Mouse (Mus musculus) lung, adult 2 months (tissue): Measurements from ENCODE around the gene Depdc1b. TPM values are rescaled to one million over a fixed set of nuclear protein-coding genes. Genes with fewer than 3 reads are reported as not detected.

Experiments used
- DNase-seq: peaks from one replicate; pipeline ENCODE4 v3.0.0; 2022
- H3K4me1 ChIP-seq: fragments of 200-500 bp; 2 replicates; pipeline ENCODE4 v1.6.1; 2011; ENCODE audit warnings: low read length; ENCODE audit not compliant: control insufficient read depth, insufficient read depth
- H3K4me3 ChIP-seq: fragments of 200-500 bp; replicated peaks from 2 replicates; pipeline ENCODE3; 2011; ENCODE audit warnings: low read depth, mild to moderate bottlenecking, control low read depth, low read length; ENCODE audit errors: extremely low read depth
- CTCF ChIP-seq: fragments of 200-500 bp; IDR thresholded peaks from 2 replicates; pipeline ENCODE4 v1.5.1; 2011; ENCODE audit warnings: mild to moderate bottlenecking, low read length, control low read depth; ENCODE audit not compliant: insufficient read depth
- POLR2A ChIP-seq: fragments of 200-500 bp; IDR thresholded peaks from 2 replicates; pipeline ENCODE4 v1.6.1; 2011; ENCODE audit warnings: low read depth, mild to moderate bottlenecking, control low read depth, low read length, borderline replicate concordance; ENCODE audit errors: extremely low read depth
- WGBS: fragments of 180-500 bp; shearing (Covaris S2); methylation state at CpG from one replicate; pipeline ENCODE4 v1.1.7; 2018; 5-methylcytosine and 5-hydroxymethylcytosine counted together
- polyA plus RNA-seq: library from polyadenylated mRNA; depleted of rRNA; stranded (reverse); fragments of >200 nt; gene quantifications from 2 replicates; pipeline ENCODE4 v1.2.3, GENCODE M21; 2012

Gene Depdc1b
- polyA plus RNA-seq, 1 experiment = 0.37 TPM

DNA sequence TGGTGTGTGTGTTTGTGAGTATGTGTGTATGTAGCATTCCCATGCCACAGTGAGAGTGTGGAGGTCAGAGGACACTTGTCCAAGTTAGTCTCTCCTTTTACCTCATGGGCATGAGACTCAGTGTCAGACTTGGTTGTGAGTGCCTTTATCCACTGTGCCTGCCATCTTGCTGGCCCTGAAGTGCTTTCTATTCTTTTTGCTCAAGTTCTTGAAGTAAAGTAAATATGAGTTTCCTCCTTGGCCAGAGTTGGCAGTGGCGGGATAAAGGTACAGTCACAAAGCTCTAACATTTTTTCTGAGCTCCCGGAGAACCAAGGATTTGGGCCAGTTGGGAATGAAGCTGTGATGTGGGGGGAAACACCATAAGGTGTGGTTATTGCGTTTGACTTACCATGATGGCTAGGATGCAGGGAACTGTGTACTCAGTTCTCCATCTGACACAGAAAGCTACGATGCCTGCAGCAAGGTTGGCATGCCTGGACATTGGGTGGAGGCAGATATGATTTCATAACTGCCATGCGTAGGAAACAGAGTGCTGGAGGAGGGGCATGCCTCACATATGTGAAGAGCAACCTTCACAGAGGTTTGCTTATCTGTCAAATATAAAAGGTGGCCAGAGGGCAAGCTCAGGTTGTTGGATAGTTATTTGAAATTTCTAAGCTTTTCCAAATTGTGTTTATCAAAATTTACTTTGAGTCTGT, 54.3 kb downstream of the Depdc1b start:
- H3K4me1 ChIP-seq = 0 out of 2 replicates have a peak, but pooled peaks cover 2% of the 10 kb centered on the region
- 51% methylated on average over 5 of the region's 5 CpGs for WGBS
- peak; percentile 25 for DNase-seq
- H3K4me3 ChIP-seq = no peak overlapping the region
- no peak for TF ChIP-seq CTCF
- no peak for TF ChIP-seq POLR2A

DNA sequence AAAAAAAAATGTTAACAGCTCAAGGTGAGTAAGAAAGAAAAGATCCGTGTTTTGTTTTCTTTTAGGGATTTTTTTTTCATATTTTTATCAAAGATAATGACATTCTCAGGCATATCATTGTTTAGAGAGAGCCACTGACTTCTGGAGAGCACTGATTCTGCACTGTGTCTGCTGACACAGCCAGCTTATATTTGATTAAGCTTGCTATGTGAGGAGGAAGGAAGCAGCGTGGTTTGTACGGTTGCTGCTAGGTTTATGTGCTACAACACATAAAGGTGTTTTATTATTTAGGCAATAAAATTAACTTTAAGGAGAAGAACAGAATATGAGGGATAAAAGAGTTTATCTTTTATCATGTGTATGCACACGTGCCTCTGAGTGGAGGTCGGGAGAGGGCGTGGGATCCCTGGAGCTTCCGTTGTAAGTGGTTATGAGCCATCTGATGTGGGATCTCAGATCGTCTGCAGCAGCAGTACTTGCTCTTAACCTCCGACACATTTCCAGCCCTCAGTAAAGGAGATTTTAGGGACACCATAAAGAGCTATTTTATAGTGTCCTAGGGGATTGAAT, 55.3 kb downstream of the Depdc1b start:
- DNase-seq = no peak
- TF ChIP-seq POLR2A (no peak), CTCF (no peak)
- 0 out of 2 replicates have a peak, but pooled peaks cover 2% of the 10 kb centered on the region for H3K4me1 ChIP-seq
- WGBS = 66% methylated on average over 9 of the region's 9 CpGs
- H3K4me3 ChIP-seq = no peak overlapping the region

DNA sequence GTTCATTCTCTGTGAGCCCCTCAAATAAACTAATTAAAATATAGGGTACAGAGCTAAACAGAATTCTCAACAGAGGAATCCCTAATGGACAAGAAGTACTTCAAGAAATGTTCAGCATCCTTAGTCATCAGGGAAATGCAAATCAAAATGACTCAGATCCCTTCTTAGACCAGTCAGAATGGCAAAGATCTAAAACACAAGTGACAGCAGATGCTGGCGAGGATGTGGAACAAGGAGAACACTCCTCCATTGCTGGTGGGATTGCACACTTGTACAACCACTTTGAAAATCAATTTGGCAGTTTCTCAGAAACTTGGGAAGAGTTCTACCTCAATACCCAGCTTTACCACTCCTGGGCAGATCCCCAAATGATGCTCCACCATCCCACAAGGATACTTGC, 57.1 kb downstream of the Depdc1b start:
- TF ChIP-seq POLR2A (no peak), CTCF (no peak)
- 0 out of 2 replicates have a peak, but pooled peaks cover 2% of the 10 kb centered on the region for H3K4me1 ChIP-seq
- 91% methylated on average over 1 of the region's 1 CpGs for WGBS

DNA sequence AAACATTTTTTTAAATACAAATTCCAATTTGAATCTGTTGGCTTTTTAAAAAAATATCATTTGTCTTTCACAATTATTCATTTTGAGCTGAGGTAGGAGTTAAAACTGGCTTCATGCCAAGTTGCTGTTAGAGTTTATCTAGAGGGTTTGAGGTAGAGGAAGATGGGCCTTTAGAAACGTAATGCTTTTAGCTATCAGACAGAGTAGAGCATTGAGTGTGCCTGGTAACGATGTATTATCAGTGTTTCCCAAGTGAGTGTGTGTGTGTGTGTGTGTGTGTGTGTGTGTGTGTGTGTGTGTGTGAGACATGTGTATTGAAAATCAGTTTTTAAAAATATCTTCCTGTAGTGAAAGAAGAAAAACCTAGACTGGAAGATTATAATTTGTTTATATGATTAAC, 60.5 kb downstream of the Depdc1b start:
- 59% methylated on average over 2 of the region's 2 CpGs for WGBS
- Histone ChIP-seq H3K4me1 (no peaks in the 10 kb centered on the region), H3K4me3 (no peak overlapping the region)
- TF ChIP-seq CTCF (no peak), POLR2A (no peak)
- DNase-seq = no peak

More for the DNA sequence above, 57.1 kb downstream of the Depdc1b start:
- DNase-seq = no peak
- H3K4me3 ChIP-seq = no peak overlapping the region

DNA sequence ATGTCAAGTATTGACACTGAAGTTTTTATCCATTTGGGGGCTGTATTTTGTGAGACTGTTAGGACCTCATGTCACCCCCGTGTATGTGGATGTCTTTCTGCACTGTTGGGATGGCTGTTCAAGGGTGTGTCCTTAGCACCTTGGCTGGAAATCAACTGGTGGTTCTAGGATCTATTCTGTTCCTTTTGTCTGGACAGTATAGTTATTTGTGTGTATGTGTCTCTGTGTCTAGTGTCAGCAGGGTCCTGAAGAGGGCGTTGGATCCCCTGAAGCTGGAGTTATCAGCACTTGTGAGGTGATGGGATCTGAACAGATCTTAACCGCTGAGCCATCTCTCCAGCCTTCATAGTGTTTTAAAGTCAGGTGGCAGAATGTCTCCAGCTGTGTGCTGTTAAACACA, 65.0 kb downstream of the Depdc1b start:
- no peak for DNase-seq
- TF ChIP-seq POLR2A (no peak), CTCF (no peak)
- no peak overlapping the region for H3K4me3 ChIP-seq
- H3K4me1 ChIP-seq = no peaks in the 10 kb centered on the region
- 79% methylated on average over 3 of the region's 3 CpGs for WGBS

DNA sequence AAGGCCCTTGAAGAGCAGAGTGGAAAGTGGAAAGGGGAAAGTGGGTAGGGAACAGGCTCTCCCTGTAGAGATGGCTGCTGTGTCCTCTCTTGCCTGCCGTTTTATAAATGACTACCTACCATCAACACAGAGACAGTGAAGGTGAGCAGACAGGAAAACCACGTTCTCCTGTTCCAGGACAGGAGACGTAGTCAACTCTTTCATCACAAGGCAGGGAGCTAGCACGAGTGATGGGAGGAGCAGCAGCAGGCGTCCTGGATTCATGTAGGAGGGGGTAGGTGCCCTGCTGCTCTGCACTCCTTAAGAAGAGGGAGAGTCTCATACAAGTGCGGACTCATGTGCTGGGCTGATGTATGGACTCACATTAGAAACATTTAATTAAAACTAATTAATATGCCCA, 66.9 kb downstream of the Depdc1b start:
- WGBS = 85% methylated on average over 6 of the region's 6 CpGs
- DNase-seq = no peak
- no peaks in the 10 kb centered on the region for H3K4me1 ChIP-seq
- TF ChIP-seq CTCF = no peak
- TF ChIP-seq POLR2A = no peak
- H3K4me3 ChIP-seq = no peak overlapping the region

DNA sequence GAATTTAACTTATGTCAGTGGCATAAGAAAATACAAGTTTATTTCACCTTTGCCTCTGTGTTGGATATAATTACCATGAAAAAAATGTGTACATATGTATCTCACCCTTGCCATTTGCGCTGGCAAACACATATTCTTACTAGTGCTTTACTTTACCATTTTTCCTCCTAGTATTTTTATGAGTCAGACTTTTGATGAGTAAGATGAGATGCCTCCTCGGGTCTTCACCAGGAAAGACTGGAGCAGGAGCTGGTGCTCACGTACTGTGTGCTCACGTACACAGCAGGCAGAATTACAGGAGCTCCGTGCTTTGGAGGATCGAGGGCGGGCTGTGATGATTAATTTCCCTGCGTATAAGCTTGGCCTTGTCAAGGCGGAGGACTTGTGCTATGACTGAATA, 69.9 kb downstream of the Depdc1b start:
- no peak overlapping the region for H3K4me3 ChIP-seq
- H3K4me1 ChIP-seq = no peaks in the 10 kb centered on the region
- DNase-seq = no peak
- TF ChIP-seq POLR2A = no peak
- no peak for TF ChIP-seq CTCF
- 84% methylated on average over 9 of the region's 9 CpGs for WGBS

DNA sequence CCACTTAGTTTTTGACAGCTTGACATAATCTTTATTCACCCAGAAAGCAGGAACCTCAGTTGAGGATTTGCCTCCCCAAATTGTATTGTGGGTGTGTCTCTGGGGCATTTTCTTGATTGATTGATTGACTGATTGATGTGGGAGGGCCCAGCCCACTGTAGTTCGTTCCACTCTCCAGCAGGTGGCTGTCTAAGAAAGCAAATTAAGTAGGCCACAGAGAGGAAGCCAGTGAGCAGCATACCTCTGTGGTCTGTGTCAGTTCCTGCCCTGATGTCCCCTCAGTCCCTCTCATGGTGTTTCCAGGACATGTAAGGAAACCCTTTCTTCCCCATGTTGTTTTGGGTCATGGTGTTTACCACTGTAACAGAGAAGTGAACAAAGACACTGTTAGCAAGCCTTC, 74.4 kb downstream of the Depdc1b start:
- TF ChIP-seq POLR2A (no peak), CTCF (peak; percentile 75)
- Histone ChIP-seq H3K4me1 (no peaks in the 10 kb centered on the region), H3K4me3 (no peak overlapping the region)
- peak; percentile 33 for DNase-seq
- WGBS = 22% methylated on average over 1 of the region's 1 CpGs

DNA sequence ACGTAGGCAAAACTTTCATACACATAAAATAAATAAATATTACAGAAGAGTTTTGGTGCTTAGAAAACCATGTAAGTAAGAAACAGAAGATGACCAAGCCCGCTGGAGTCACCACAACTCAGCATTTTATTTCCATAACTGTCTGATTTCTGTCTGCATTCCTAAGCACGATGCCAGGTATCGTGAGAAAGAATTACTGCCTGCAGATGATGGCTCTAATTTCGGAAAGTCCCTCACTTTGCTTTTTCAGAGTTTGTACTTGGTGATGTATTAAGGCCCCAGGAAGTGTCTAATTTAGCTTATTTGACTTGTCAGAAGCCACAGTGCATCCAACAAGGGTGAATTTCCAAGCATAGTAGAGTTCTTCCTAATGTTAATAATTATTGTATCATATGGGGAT, 87.1 kb downstream of the Depdc1b start:
- no peak for DNase-seq
- no peak for TF ChIP-seq POLR2A
- TF ChIP-seq CTCF = no peak
- Histone ChIP-seq H3K4me1 (no peaks in the 10 kb centered on the region), H3K4me3 (no peak overlapping the region)
- 89% methylated on average over 5 of the region's 5 CpGs for WGBS

DNA sequence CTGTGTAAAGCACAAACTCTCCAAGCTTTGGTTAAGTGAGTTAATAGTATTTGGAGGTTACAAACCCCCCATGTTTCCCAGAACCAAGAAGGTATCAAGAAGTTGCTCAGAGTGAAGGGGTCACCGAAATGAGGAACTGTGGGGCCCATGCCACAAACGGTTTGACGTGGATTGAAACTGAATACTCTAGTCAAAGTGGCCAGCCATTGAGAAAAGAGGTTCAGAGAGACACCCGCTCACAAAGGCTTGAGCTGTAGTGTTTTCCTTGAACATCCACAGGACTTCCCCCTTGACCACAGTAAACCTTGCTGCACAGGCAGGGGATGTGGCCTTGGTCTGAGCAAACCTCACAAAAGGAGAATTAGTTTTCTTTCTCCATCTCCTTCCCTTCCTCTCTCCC, 88.2 kb downstream of the Depdc1b start:
- Histone ChIP-seq H3K4me1 (no peaks in the 10 kb centered on the region), H3K4me3 (no peak overlapping the region)
- WGBS = 75% methylated on average over 4 of the region's 4 CpGs
- DNase-seq = no peak
- TF ChIP-seq POLR2A = no peak
- TF ChIP-seq CTCF = no peak
